Mouse (Mus musculus) erythroblast, embryonic 14.5 days (primary cell): ENCODE measurements at regions not wholly inside any gene's neighbourhood (a gene's known extent, or its start where the extent isn't known, plus 50 kb on each side); places are given as distances from the start of the nearest gene placed in this dataset.

Source experiments
- GATA1 ChIP-seq: IDR thresholded peaks from 2 replicates; pipeline ENCODE4 v1.6.1; 2012; ENCODE audit warnings: low read length, inconsistent platforms, mixed read lengths
- TAL1 ChIP-seq: IDR thresholded peaks from 3 replicates; pipeline ENCODE4 v1.6.1; 2012; ENCODE audit warnings: low read length, inconsistent platforms, mixed read lengths

- TF ChIP-seq TAL1 = no peak
- TF ChIP-seq GATA1 = no peak
These were observed 420.7 kb upstream of the Gm26657 start for GRCm38 (mm10) chr4:56319134-56319533.
